21 mouse cellular contexts compared by ENCODE assay signal in genomic region chr7:65490526-65490925, GRCm38 (mm10). TPM values are rescaled to one million over a fixed set of nuclear protein-coding genes. Genes with fewer than 3 reads are reported as not detected.
DNase-seq lines count a peak whose midpoint lies in the region; ATAC-seq lines count a peak whose summit lies in the region.
"Had no signal": no experiment of that assay in that cellular context is flagged by ENCODE, and none has a peak within 500 bp of the region (broad histone marks: within the 10 kb centered on the region; RNA-seq: fewer than 3 reads in every experiment).

No protein-coding gene starts in this region.

- H3K36me3 ChIP-seq in liver, embryonic 13.5 days: no peaks in the 10 kb centered on the region
- H3K36me3 ChIP-seq in liver, embryonic 12.5 days: no peaks in the 10 kb centered on the region
- H3K36me3 ChIP-seq: embryonic facial prominence, embryonic 12.5 days; embryonic facial prominence, embryonic 15.5 days; hindbrain, embryonic 12.5 days; intestine, embryonic 15.5 days had no signal

- no peak overlapping the region for H3K4me3 ChIP-seq in liver, embryonic 13.5 days (replicated peaks)
- H3K4me3 ChIP-seq in liver, embryonic 12.5 days: no peak overlapping the region
- H3K4me3 ChIP-seq: embryonic facial prominence, embryonic 12.5 days; embryonic facial prominence, embryonic 15.5 days; gastrocnemius, adult 2 months; hindbrain, embryonic 12.5 days; intestine, embryonic 15.5 days had no signal

- WGBS in liver, embryonic 13.5 days (ENCODE audit: insufficient replicate concordance): 65% methylated on average over 7 of the region's 7 CpGs
- WGBS in liver, embryonic 12.5 days (ENCODE audit: insufficient replicate concordance): 58% methylated on average over 7 of the region's 7 CpGs

- no peaks in the 10 kb centered on the region; the same call in 1 of the 2 replicates for H3K4me1 ChIP-seq in liver, embryonic 13.5 days (replicated peaks)
- H3K4me1 ChIP-seq in liver, embryonic 12.5 days: no peaks in the 10 kb centered on the region
- H3K4me1 ChIP-seq: embryonic facial prominence, embryonic 12.5 days had no signal

- DNase-seq in liver, embryonic 13.5 days: peak; percentile 2
- DNase-seq in ZHBTc4 (ENCODE audit: low read depth, low spot score): peak; percentile 47
- peak; percentile 61 for DNase-seq in testis, postnatal 14 days (ENCODE audit: low spot score)
- DNase-seq in ovary, postnatal 36 days (ENCODE audit: low spot score): no peak
- no peak for DNase-seq in natural killer cell, adult 2 months (ENCODE audit: low spot score in 2 of 2)
- DNase-seq: adrenal gland, adult 2 months; adrenal gland, postnatal 14 days; cerebellum, adult 11-12 months; cerebellum, adult 8-10 months; forebrain, postnatal 0 days; gastrocnemius, adult 2 months; gastrocnemius, postnatal 25 days had no signal

- no peak overlapping the region for H3K4me2 ChIP-seq in liver, embryonic 13.5 days
- no peak overlapping the region for H3K4me2 ChIP-seq in liver, embryonic 12.5 days
- H3K4me2 ChIP-seq: embryonic facial prominence, embryonic 12.5 days; embryonic facial prominence, embryonic 15.5 days; heart, embryonic 11.5 days; hindbrain, embryonic 12.5 days; intestine, embryonic 15.5 days had no signal

- H3K9me3 ChIP-seq in liver, embryonic 13.5 days (replicated peaks): no peaks in the 10 kb centered on the region
- H3K9me3 ChIP-seq in liver, embryonic 12.5 days (replicated peaks): no peaks in the 10 kb centered on the region
- H3K9me3 ChIP-seq: embryonic facial prominence, embryonic 12.5 days; embryonic facial prominence, embryonic 15.5 days; hindbrain, embryonic 12.5 days; intestine, embryonic 15.5 days had no signal

- no peaks in the 10 kb centered on the region for H3K27me3 ChIP-seq in liver, embryonic 13.5 days
- no peaks in the 10 kb centered on the region for H3K27me3 ChIP-seq in liver, embryonic 12.5 days (replicated peaks)
- H3K27me3 ChIP-seq: embryonic facial prominence, embryonic 12.5 days; embryonic facial prominence, embryonic 15.5 days; hindbrain, embryonic 12.5 days; intestine, embryonic 15.5 days had no signal

- ATAC-seq in liver, embryonic 13.5 days (ENCODE audit: low read depth): no peak
- ATAC-seq in liver, embryonic 12.5 days: no peak
- ATAC-seq: CD4-positive, CD25-positive, alpha-beta regulatory T cell, adult 4 months; forebrain, embryonic 14.5 days; forebrain, postnatal 0 days; hindbrain, embryonic 16.5 days; intestine, embryonic 15.5 days had no signal

- H3K27ac ChIP-seq in liver, embryonic 13.5 days: no peak overlapping the region
- no peak overlapping the region for H3K27ac ChIP-seq in liver, embryonic 12.5 days
- H3K27ac ChIP-seq: embryonic facial prominence, embryonic 12.5 days; embryonic facial prominence, embryonic 15.5 days; gastrocnemius, adult 2 months; hindbrain, embryonic 12.5 days; intestine, embryonic 15.5 days had no signal

- H3K9ac ChIP-seq in liver, embryonic 13.5 days: no peak overlapping the region
- no peak overlapping the region for H3K9ac ChIP-seq in liver, embryonic 12.5 days
- H3K9ac ChIP-seq: embryonic facial prominence, embryonic 12.5 days; embryonic facial prominence, embryonic 15.5 days; forebrain, postnatal 0 days; hindbrain, embryonic 12.5 days; intestine, embryonic 15.5 days had no signal

RNA-seq across cellular contexts. Expression of gene Tjp1, which starts 37.1 kb away (rescaled TPM):
- polyA plus RNA-seq in liver, embryonic 13.5 days (2015; fragmentation: Nextera tagmentation; extraction: Ambion mirVana): 3.1 and 4.0 TPM in 2 replicates
- polyA plus RNA-seq in liver, embryonic 12.5 days (2016; fragmentation: Nextera tagmentation; extraction: Ambion mirVana): 7.0 and 7.9 TPM in 2 replicates
- polyA plus RNA-seq: CD4-positive, CD25-positive, alpha-beta regulatory T cell, adult 4 months had no signal

Comparison
In these comparisons a context has a peak if more than half of its experiments do, and no peak if none do; other contexts are left out.
1. DNase-seq: peak in liver, embryonic 13.5 days (single experiment), ZHBTc4 (single experiment) and testis, postnatal 14 days (single experiment); none in ovary, postnatal 36 days (single experiment) and natural killer cell, adult 2 months (0 of 2).